Mouse (Mus musculus): ENCODE measurements around the gene Dnttip2. TPM values are rescaled to one million over a fixed set of nuclear protein-coding genes. Genes with fewer than 3 reads are reported as not detected.

Dnttip2 gene
- total RNA-seq, 4 experiments from 2014 or later: 30.0 to 36.1 (median 30.8) TPM

DNA sequence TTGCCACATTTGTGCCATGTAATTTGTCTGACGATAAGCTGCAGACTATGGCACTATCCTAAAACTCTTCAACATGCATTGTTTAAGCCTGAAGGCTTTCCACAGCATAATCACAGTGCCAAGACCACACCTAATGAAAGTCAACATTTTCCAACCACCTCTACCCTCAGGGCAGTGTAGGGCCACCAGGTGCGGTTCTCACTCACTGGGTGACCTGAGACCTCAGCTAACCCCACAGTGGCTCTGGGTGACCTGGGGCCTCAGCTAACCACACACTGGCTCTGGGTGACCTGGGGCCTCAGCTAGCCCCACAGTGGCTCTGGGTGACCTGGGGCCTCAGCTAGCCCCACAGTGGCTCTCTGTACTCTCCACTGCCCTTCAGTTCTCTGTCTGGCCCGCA, 50.3 kb downstream of the Dnttip2 start:
- no peak for DNase-seq (ENCODE audit: low spot score in 2 of 2)

DNA sequence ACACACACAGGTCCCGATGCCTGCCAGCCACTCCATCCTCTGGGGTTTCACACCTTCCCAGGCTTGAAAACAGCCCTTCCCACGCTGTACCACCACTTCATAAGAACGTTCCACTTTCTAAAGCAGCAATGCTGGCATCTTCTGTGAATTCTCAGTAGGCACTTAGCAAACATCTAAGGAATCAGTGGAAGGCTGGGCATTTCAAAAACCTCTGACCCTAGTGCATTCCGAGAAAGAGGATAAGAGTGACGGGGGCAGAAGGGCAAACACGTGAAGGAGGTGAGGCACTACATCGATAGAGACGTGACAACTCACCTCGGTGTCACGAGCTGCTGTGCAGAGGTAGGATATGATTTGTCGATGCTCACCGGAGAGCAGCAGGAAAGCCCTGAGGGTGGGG, 56.3 kb downstream of the Dnttip2 start:
- no peak for DNase-seq (ENCODE audit: low spot score in 2 of 2)

DNA sequence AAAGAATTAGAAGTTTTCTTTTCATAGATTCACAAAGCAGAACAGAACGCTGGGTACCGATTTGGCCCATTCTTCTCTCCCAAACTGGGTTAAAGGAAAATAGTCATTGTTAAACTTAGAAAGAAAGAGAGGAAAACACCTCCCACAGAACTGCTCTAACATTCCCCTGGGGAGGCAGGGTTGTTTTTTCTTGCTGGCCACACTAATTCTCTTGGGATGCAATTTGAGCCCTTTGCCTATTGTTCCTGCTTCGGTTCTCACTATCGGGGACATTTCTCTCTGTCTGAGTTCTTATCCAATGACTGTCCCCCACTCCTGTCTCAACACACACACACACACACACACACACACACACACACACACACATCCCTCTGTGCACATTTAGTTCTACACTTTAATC, 59.3 kb downstream of the Dnttip2 start:
- DNase-seq (ENCODE audit: low spot score in 2 of 2): no peak

DNA sequence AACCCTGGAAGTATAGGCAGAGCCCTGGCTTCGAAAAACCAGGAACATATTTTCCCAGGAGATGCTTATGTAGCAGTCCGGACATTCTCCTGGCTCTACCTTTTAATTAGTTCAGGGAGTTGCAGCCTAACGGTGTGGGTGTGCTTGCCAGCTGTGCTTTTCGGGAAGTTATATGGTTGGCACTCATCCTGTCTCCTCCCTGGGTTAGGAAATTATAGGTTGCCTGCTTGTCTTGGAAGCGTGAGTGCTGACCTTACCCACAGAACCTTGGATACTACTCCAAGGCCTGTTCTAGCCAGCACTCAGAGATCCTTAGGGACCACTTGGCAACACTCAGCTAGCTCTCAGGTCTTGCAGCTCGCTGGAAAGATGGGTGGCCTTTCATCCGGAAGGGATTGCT, 59.7 kb downstream of the Dnttip2 start:
- DNase-seq (ENCODE audit: low spot score in 2 of 2): no peak

DNA sequence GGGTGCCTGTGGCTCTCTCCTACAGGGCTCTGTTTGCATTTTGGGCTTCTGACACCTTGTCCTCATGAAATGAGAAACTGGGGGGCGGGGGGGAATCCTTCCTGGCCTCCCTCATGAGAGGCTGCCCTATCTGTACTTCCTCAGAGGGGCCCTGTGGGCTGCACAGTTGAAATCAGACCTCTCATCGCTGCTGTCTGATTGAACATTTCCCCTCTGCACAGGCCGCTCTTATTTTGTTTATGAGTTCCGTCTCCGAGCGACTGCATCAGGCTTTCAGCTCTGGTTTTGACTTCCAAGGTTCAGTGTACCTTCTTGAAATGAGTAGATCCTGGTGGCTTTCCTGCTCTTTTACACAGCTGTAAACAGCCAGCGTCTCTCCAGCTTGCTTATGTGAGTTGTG, 60.2 kb downstream of the Dnttip2 start:
- no peak for DNase-seq (ENCODE audit: low spot score in 2 of 2)

Small RNA genes lying within 50 kb of the gene (microRNA-seq; reads per million reads assigned to microRNA genes)
- gene Gm22903: 0 reads per million in 2 experiments
- gene Mir760: 1,750 to 3,269 reads per million in 2 experiments

Other genes starting within 250 kb of the Dnttip2 start
- 1 to 10 TPM; 3.1 to 3.3 (median 3.2) TPM for gene Abca4, start 229.9 kb upstream of the Dnttip2 start, total RNA-seq (2022)
- 100 to 1,000 TPM in 1 of 4 experiments, 10 to 100 TPM in 3; 82.3 to 105 (median 88.4) TPM for gene Gclm, start 28.8 kb upstream of the Dnttip2 start, total RNA-seq (2022)
- gene Bcar3, start 19.7 kb downstream of the Dnttip2 start, total RNA-seq (2022): 10 to 100 TPM; 13.1 to 18.8 (median 16.8) TPM